Mouse (Mus musculus): ENCODE data around the gene Tbl2. TPM values are rescaled to one million over a fixed set of nuclear protein-coding genes. Genes with fewer than 3 reads are reported as not detected.

Tbl2 gene
- 10 to 100 TPM; 30.4 to 31.5 TPM for total RNA-seq (2021)
- long read RNA-seq, full-length matches to known transcripts, result 32 of 46 reads
- long read RNA-seq, partial matches to known transcripts, result 2 of 46 reads
- long read RNA-seq, other reads (novel, unspliced or antisense), result 12 of 46 reads

- DNase-seq (ENCODE audit: low spot score in 2 of 2), result peak; percentile 97 to 99
Observed at GRCm38 (mm10) chr5:135149053-135149819, at the start of gene Tbl2. Gene Tbl2 (plus strand): TSS chr5:135149657.

- DNase-seq (ENCODE audit: low spot score in 2 of 2), result no peak
Observed at GRCm38 (mm10) chr5:135100981-135101380, 48.5 kb upstream of the Tbl2 start.

DNA sequence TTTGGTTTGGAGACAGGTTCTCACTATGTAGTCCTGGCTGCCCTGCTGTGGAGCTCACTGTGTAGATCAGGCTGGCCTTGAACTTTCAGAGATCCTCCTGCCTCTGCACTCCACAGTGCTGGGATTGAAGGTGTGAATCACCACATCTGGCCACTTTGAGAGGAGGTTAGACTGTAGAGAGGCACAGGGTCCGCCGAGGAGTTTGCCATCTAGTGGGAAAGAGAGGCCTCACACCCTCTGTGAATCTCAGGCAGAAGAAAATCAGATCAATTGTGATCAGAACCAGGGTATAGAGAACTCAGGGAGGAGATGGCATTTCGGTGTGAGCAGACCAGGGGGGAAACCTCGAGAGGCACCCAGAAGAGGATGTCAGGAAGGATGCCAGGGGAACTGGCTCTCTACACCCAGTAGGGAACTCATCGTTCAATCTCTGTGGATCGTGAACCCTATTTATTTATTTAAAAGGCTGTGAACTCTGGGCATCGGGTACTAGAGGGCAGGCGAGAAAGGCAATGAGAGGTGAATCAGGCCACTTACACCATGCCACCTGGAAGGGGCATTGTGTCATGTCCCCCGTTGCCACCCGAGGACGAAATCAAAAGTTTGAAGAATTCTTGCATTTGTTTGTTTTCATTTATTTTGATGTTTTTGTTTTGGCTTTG lies 45.3 kb upstream of the Tbl2 start:
- no peak for DNase-seq (ENCODE audit: low spot score in 2 of 2)

- DNase-seq (ENCODE audit: low spot score in 2 of 2), result peak in 1 of 2 experiments; percentile 58
Observed at GRCm38 (mm10) chr5:135106758-135107256, 42.6 kb upstream of the Tbl2 start.

GRCm38 (mm10) chr5:135107521-135108501 lies 41.6 kb upstream of the Tbl2 start:
- no peak for DNase-seq (ENCODE audit: low spot score in 2 of 2)

DNA sequence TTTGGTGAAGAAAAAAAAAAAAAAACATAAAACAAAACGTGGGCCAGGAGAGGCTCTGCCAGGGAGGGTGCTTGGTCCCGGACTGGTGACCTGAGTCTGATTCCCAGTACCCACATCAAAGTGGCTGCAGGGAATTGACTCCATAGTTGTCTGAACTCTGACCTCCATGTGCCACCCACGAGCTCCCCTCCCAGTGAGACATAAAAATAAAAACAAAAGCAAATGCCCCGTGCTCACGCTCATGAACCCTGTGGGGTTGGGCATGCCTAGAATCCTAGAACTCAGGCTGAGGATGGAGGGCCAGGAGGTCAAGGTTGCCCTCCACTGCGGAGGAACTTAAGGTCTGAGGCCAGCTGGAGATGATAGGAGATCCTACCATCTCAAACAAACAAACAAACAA lies 40.4 kb upstream of the Tbl2 start:
- no peak for DNase-seq (ENCODE audit: low spot score in 2 of 2)

GRCm38 (mm10) chr5:135109426-135109825 lies 40.0 kb upstream of the Tbl2 start:
- no peak for DNase-seq (ENCODE audit: low spot score in 2 of 2)

DNA sequence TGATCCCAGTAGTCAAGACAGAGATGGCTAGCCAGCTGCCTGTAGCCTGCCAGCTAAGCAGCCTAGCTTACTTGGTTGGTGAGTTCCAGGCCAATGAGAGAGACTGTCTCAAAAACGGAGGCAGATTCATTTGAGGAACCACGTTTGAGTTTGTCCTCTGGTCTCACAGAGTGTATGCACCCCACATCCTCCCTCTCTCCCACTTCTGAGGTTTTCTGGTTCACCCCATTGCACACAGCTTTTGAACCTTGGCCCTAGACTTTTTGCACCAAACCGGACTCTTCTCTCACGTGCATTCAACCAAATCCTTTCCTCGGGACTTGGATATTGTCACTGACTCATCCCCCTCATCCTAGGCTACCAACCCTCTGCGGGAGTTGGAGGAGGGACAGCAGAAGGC lies 39.5 kb upstream of the Tbl2 start:
- DNase-seq (ENCODE audit: low spot score in 2 of 2), result no peak

GRCm38 (mm10) chr5:135113782-135114181 lies 35.7 kb upstream of the Tbl2 start:
- DNase-seq (ENCODE audit: low spot score in 2 of 2), result no peak

DNA sequence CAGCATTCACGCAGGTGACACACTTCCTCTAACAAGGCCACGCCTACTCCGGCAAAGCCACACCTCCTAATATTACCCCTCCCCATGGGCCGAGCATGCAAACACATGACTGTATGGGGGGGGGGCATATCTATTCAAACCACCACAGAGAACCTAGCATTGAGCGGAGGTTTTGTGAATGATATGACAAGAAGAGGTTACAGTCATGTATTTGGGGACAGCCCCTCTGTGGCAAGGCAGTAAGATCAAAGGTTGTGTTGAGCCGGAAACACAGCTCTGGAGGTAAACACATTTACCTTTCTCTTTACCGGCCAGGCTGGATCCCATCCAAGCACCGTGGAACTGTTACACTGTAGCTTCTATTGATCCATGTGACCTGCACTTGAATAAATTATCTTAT lies 34.2 kb upstream of the Tbl2 start:
- no peak for DNase-seq (ENCODE audit: low spot score in 2 of 2)

DNA sequence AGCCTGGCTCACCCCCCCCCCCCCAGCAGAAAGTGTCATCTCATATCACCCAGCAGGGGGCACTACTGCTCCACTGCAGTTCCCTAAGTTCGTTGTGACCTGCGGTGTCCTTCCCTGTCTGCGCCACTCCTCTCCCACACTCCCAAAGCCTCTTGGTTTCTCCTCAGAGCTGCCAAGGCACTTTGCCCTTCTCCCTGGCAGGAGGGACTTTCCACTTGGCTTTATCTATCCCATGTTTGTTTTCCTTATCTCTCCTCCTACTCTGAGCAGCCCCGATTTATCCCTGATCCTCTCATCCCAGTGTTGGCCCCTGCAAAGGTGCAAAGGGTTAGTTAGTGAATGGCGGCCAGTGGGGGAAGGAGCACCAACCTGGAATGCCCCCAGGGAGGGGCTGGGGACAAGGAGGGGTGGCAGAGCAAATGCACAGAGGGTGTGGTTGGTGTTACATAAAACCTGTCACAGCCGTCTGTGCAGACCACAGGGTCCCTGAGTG lies 30.8 kb upstream of the Tbl2 start:
- peak in 1 of 2 experiments; percentile 65 for DNase-seq (ENCODE audit: low spot score in 2 of 2)

GRCm38 (mm10) chr5:135120753-135121152 lies 28.7 kb upstream of the Tbl2 start:
- no peak for DNase-seq (ENCODE audit: low spot score in 2 of 2)

- DNase-seq (ENCODE audit: low spot score in 2 of 2), result no peak
Observed at GRCm38 (mm10) chr5:135126121-135126520, 23.3 kb upstream of the Tbl2 start.

DNA sequence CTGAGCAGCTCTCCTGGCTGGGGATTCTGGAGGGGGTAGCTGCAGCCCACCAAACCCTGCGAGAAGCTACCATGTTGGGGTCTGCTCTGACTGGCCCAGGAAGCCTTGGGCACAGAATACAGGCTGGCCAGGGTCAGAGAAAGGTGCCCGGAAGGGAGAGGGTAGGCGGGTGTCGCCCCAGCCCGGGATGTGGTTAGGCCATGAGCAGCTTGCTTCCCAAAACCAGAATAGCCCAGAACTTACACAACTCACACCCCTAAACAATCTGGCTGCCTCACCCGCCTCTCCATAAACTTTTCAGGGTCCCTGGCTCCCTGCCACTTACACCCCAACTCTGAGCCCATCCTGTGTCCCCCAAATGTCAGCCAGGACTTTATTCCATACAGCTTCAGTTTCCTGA lies 21.8 kb upstream of the Tbl2 start:
- no peak for DNase-seq (ENCODE audit: low spot score in 2 of 2)

GRCm38 (mm10) chr5:135129747-135130146 lies 19.7 kb upstream of the Tbl2 start:
- DNase-seq (ENCODE audit: low spot score in 2 of 2), result no peak

DNA sequence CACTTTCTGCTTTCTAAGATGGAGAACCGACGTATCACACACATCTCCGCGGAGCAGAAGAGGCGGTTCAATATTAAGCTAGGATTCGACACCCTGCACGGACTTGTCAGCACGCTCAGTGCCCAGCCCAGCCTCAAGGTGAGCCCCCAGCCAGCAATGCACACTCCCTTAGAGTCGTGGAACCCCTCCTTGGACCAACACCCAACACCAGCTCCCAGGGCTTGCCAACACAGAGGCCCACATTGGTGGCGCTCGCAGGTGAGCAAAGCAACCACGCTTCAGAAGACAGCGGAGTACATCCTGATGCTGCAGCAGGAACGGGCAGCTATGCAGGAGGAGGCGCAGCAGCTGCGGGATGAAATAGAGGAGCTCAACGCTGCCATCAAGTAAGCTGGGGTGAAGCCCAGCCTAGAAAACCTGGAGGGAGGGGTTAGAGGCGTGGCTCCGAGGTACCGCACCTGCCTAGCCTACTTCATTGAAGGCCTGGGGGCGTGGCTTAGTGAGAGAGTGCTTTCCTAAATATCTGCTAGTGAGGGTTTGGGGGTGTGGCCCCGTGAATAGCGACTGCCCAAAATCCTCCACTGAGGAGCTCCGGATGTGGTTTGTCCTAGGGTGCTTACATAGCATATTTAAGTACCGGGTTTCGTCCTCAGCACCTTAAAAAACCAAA lies 15.6 kb upstream of the Tbl2 start:
- DNase-seq (ENCODE audit: low spot score in 2 of 2), result no peak

DNA sequence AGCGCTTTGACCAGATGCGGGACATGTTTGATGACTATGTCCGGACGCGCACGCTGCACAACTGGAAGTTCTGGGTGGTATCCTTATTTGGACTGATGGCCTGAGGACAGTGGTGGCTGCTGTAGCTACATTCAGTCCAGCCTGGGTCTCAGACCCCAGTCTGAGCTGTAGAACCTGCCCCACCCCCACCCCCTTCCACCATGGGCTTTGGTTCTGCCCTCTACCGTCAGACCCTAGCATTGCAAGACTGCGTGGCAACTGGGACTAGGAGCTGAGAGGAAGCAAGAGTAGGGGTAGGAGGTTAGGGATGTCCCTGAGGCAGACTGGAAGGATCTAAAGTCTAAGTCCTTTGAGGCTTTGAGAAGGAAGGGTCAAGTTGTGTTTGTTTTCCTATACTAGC lies 14.9 kb upstream of the Tbl2 start:
- DNase-seq (ENCODE audit: low spot score in 2 of 2), result no peak

GRCm38 (mm10) chr5:135139881-135140280 lies 9.6 kb upstream of the Tbl2 start:
- no peak for DNase-seq (ENCODE audit: low spot score in 2 of 2)

DNA sequence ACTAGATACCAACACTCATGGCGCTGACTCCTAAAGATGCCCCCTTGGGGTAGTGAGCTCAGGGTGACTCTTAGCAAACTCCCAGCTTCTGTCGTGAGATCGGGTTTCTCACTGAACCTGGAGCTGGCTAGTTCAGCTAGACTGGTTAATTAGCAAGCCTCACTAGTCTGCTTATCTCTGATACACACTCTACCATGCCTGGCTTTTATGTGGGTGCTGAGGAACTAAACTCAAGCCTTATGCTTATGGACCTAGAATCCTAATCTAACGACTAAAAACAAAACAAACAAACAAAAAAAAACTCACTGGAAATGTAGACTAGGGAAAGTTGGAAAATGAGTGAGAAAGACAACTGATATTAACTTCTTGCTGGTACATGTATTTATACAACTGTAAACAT lies 5.0 kb upstream of the Tbl2 start:
- DNase-seq (ENCODE audit: low spot score in 2 of 2), result no peak

- no peak for DNase-seq (ENCODE audit: low spot score in 2 of 2)
Observed at GRCm38 (mm10) chr5:135145532-135145931, 3.9 kb upstream of the Tbl2 start.
